Mouse (Mus musculus): ENCODE measurements around the gene Pkdcc. TPM values are rescaled to one million over a fixed set of nuclear protein-coding genes. Genes with fewer than 3 reads are reported as not detected.

The Pkdcc gene
- polyA plus RNA-seq (2011; ENCODE audit: insufficient read depth, insufficient read length, low replicate concordance, missing spikeins): 3.0 TPM in 1 of 2 replicates, not detected in the other

- Histone ChIP-seq H3K27ac (ENCODE audit: control insufficient read depth, insufficient read depth, low read depth, low read length, poor library complexity) (peak within 1 kb of the TSS; percentile 39; the same call in 1 of the 2 replicates), H3K4me1 (ENCODE audit: control insufficient read depth, insufficient read depth, low read length) (no peaks in the 10 kb centered on the region; the same call in 1 of the 2 replicates), H3K4me3 (replicated peaks; ENCODE audit: control insufficient read depth, low read depth, low read length) (peak within 1 kb of the TSS; percentile 40)
- no peak for TF ChIP-seq POLR2A (IDR thresholded peaks at IDR 0.05; ENCODE audit: borderline replicate concordance, control insufficient read depth, low read depth, low read length)
- no peak for TF ChIP-seq CTCF (IDR thresholded peaks at IDR 0.05; ENCODE audit: control insufficient read depth, insufficient read depth, low read length)
- 2% methylated on average over 69 of the region's 105 CpGs for WGBS
These were observed at the start of gene Pkdcc for GRCm38 (mm10) chr17:83214674-83215528. TSS of gene Pkdcc (plus strand) at chr17:83215292.

GRCm38 (mm10) chr17:83166195-83166594 lies 48.9 kb upstream of the Pkdcc start:
- no peak for TF ChIP-seq POLR2A (IDR thresholded peaks at IDR 0.05; ENCODE audit: borderline replicate concordance, control insufficient read depth, low read depth, low read length)
- TF ChIP-seq CTCF (IDR thresholded peaks at IDR 0.05; ENCODE audit: control insufficient read depth, insufficient read depth, low read length): no peak
- no peak overlapping the region for H3K27ac ChIP-seq (ENCODE audit: control insufficient read depth, insufficient read depth, low read depth, low read length, poor library complexity)
- H3K4me3 ChIP-seq (replicated peaks; ENCODE audit: control insufficient read depth, low read depth, low read length): no peak overlapping the region
- WGBS: 79% methylated on average over 5 of the region's 5 CpGs
- H3K4me1 ChIP-seq (ENCODE audit: control insufficient read depth, insufficient read depth, low read length): no peaks in the 10 kb centered on the region

- Histone ChIP-seq H3K4me1 (ENCODE audit: control insufficient read depth, insufficient read depth, low read length) (no peaks in the 10 kb centered on the region), H3K4me3 (replicated peaks; ENCODE audit: control insufficient read depth, low read depth, low read length) (no peak overlapping the region), H3K27ac (ENCODE audit: control insufficient read depth, insufficient read depth, low read depth, low read length, poor library complexity) (no peak overlapping the region)
- 85% methylated on average over 4 of the region's 4 CpGs for WGBS
- TF ChIP-seq CTCF (IDR thresholded peaks at IDR 0.05; ENCODE audit: control insufficient read depth, insufficient read depth, low read length) (no peak), POLR2A (IDR thresholded peaks at IDR 0.05; ENCODE audit: borderline replicate concordance, control insufficient read depth, low read depth, low read length) (no peak)
These were observed 38.9 kb upstream of the Pkdcc start for GRCm38 (mm10) chr17:83176146-83176545.

DNA sequence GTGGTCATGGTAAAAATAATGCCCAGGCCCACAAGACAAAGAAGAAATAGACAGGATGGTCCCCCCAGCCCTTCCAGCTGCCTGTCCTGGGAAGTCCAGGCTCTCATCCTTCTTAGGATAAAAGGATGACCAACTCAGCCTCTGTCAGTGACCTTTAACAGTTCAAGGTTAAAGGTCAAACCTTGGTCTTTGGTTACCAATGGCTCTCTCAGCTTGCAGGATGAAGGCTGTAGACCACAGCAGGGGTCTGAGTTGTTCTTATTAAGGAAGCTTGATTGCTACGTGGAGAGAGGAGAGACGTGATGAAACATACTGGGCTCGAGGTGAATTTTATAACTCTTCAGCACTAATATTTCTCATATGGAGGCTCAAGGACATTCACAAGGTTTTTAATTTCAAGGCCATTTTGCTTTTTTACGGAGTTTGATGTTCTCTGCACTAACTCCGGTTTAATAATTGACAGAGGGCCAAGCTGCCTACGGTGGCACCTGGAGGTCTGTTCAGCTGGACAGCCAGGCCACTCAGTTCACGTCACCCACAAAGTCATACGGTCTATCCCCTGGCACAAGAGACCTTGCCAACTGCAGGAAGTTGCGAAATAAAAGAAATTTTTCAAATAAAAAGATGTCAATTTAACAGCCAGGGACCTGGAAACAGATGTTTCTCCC lies 36.5 kb upstream of the Pkdcc start:
- no peak overlapping the region for H3K4me3 ChIP-seq (replicated peaks; ENCODE audit: control insufficient read depth, low read depth, low read length)
- H3K4me1 ChIP-seq (ENCODE audit: control insufficient read depth, insufficient read depth, low read length): no peaks in the 10 kb centered on the region
- no peak overlapping the region for H3K27ac ChIP-seq (ENCODE audit: control insufficient read depth, insufficient read depth, low read depth, low read length, poor library complexity)
- TF ChIP-seq CTCF (IDR thresholded peaks at IDR 0.05; ENCODE audit: control insufficient read depth, insufficient read depth, low read length): no peak
- no peak for TF ChIP-seq POLR2A (IDR thresholded peaks at IDR 0.05; ENCODE audit: borderline replicate concordance, control insufficient read depth, low read depth, low read length)
- 34% methylated on average over 9 of the region's 9 CpGs for WGBS

DNA sequence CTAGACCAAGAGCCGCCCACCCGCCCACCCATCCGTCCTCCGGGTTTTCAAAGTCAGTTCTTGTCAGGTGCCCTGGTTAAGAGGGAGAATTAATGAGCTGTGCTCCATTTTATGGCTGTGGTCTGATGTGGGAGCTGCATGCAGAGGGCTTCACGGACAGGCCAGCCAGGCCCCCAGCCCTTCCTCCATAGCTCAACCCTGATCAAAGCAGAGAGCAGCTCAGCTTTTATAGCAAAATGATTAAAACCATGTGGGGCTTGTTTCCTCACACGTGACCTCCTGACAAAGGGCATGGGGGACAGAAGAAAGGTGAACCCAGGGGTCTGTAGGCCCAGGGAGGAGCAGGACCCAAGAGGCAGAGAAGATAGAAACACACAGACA lies 36.0 kb upstream of the Pkdcc start:
- Histone ChIP-seq H3K4me1 (ENCODE audit: control insufficient read depth, insufficient read depth, low read length) (no peaks in the 10 kb centered on the region), H3K4me3 (replicated peaks; ENCODE audit: control insufficient read depth, low read depth, low read length) (no peak overlapping the region), H3K27ac (ENCODE audit: control insufficient read depth, insufficient read depth, low read depth, low read length, poor library complexity) (no peak overlapping the region)
- TF ChIP-seq CTCF (IDR thresholded peaks at IDR 0.05; ENCODE audit: control insufficient read depth, insufficient read depth, low read length) (no peak), POLR2A (IDR thresholded peaks at IDR 0.05; ENCODE audit: borderline replicate concordance, control insufficient read depth, low read depth, low read length) (no peak)
- 41% methylated on average over 6 of the region's 6 CpGs for WGBS

GRCm38 (mm10) chr17:83179569-83179968 lies 35.5 kb upstream of the Pkdcc start:
- no peak overlapping the region for H3K4me3 ChIP-seq (replicated peaks; ENCODE audit: control insufficient read depth, low read depth, low read length)
- H3K4me1 ChIP-seq (ENCODE audit: control insufficient read depth, insufficient read depth, low read length): no peaks in the 10 kb centered on the region
- WGBS: 82% methylated on average over 4 of the region's 4 CpGs
- H3K27ac ChIP-seq (ENCODE audit: control insufficient read depth, insufficient read depth, low read depth, low read length, poor library complexity): no peak overlapping the region
- TF ChIP-seq POLR2A (IDR thresholded peaks at IDR 0.05; ENCODE audit: borderline replicate concordance, control insufficient read depth, low read depth, low read length) (no peak), CTCF (IDR thresholded peaks at IDR 0.05; ENCODE audit: control insufficient read depth, insufficient read depth, low read length) (no peak)

DNA sequence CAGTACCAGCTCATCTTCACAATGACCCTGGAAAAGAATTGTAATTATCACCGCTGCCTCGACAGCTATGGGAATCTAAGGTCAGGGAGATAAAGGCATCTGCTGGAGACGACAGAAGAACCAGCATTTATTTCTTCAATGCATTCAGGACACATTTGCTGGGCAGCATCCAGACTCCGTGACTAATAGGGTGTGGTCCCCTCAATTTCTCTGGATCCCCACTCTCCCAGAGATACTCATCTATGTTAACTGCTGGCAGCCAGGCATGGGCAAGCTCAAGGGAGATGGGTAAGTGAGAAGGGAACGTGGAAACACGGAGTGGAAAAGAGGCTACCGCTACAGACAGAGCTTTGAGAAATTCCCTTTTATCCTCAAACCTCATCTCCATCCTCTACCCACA lies 34.0 kb upstream of the Pkdcc start:
- Histone ChIP-seq H3K4me1 (ENCODE audit: control insufficient read depth, insufficient read depth, low read length) (no peaks in the 10 kb centered on the region; the same call in 1 of the 2 replicates), H3K4me3 (replicated peaks; ENCODE audit: control insufficient read depth, low read depth, low read length) (no peak overlapping the region), H3K27ac (ENCODE audit: control insufficient read depth, insufficient read depth, low read depth, low read length, poor library complexity) (no peak overlapping the region)
- TF ChIP-seq CTCF (IDR thresholded peaks at IDR 0.05; ENCODE audit: control insufficient read depth, insufficient read depth, low read length): no peak
- no peak for TF ChIP-seq POLR2A (IDR thresholded peaks at IDR 0.05; ENCODE audit: borderline replicate concordance, control insufficient read depth, low read depth, low read length)
- 85% methylated on average over 7 of the region's 7 CpGs for WGBS

- H3K4me3 ChIP-seq (replicated peaks; ENCODE audit: control insufficient read depth, low read depth, low read length): no peak overlapping the region
- no peaks in the 10 kb centered on the region; the same call in 1 of the 2 replicates for H3K4me1 ChIP-seq (ENCODE audit: control insufficient read depth, insufficient read depth, low read length)
- no peak overlapping the region for H3K27ac ChIP-seq (ENCODE audit: control insufficient read depth, insufficient read depth, low read depth, low read length, poor library complexity)
- TF ChIP-seq POLR2A (IDR thresholded peaks at IDR 0.05; ENCODE audit: borderline replicate concordance, control insufficient read depth, low read depth, low read length) (no peak), CTCF (IDR thresholded peaks at IDR 0.05; ENCODE audit: control insufficient read depth, insufficient read depth, low read length) (no peak)
- 75% methylated on average over 7 of the region's 7 CpGs for WGBS
These were observed 33.5 kb upstream of the Pkdcc start for GRCm38 (mm10) chr17:83181592-83181991.

Data from bone marrow, adult 2 months (tissue).